Mouse (Mus musculus): Measurements from ENCODE around the gene Mast3. TPM values are rescaled to one million over a fixed set of nuclear protein-coding genes. Genes with fewer than 3 reads are reported as not detected.
A peak's percentile ranks its signal among the peaks of the same experiment; 100 is the strongest.

Gene Mast3
- 9.8 and 10.4 TPM in 2 replicates for polyA plus RNA-seq (2016; fragmentation: Nextera tagmentation; extraction: Ambion mirVana)

GRCm38 (mm10) chr8:70804481-70805206 is at the start of gene Mast3:
Gene Mast3, minus strand, starts transcription at chr8:70805054.
- H3K4me2 ChIP-seq: peak within 1 kb of the TSS; percentile 99
- WGBS (ENCODE audit: insufficient replicate concordance): under 1% methylated on average over 45 of the region's 45 CpGs
- peak within 1 kb of the TSS; percentile 75 for H3K9ac ChIP-seq
- H3K4me1 ChIP-seq: peaks cover 85% of the 10 kb centered on the region
- peaks cover 66% of the 10 kb centered on the region for H3K27me3 ChIP-seq (replicated peaks)
- H3K27ac ChIP-seq: peak within 1 kb of the TSS; percentile 78
- no peaks in the 10 kb centered on the region for H3K9me3 ChIP-seq (replicated peaks)
- peak; percentile 87 for ATAC-seq
- peak within 1 kb of the TSS; percentile 68 for H3K4me3 ChIP-seq
- no peaks in the 10 kb centered on the region for H3K36me3 ChIP-seq

- Histone ChIP-seq H3K9ac (no peak overlapping the region), H3K27ac (no peak overlapping the region), H3K27me3 (replicated peaks) (peaks cover 82% of the 10 kb centered on the region), H3K4me2 (no peak overlapping the region), H3K36me3 (no peaks in the 10 kb centered on the region), H3K4me3 (no peak overlapping the region), H3K9me3 (replicated peaks) (no peaks in the 10 kb centered on the region), H3K4me1 (peaks cover 43% of the 10 kb centered on the region)
- 31% methylated on average over 2 of the region's 2 CpGs for WGBS (ENCODE audit: insufficient replicate concordance)
- ATAC-seq: no peak
Measured at GRCm38 (mm10) chr8:70853863-70854262, 49.0 kb upstream of the Mast3 start.

- WGBS (ENCODE audit: insufficient replicate concordance): 84% methylated on average over 41 of the region's 41 CpGs
- peaks cover 85% of the 10 kb centered on the region for H3K27me3 ChIP-seq (replicated peaks)
Measured at GRCm38 (mm10) chr8:70852595-70853231, 47.9 kb upstream of the Mast3 start.

DNA sequence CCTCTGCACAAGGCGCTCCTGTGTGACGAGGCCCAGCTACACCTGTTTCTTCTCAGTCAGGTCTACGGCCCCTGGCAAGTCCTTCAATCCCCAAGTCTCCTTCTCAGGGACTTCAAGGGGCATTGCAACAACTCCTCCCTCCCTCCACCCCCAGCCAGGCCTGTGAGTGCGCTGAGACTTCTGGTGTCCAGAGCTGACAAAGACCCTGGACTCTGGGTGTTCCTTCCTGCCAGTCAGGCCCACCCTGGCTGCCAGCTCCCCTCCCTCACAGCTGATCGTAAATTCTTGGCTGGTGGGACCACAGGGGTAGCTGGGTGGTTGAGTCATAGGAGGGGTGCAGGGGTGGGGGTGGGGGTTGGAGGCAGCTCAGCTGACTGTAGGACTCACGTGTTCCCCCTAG is 47.0 kb upstream of the Mast3 start:
- Histone ChIP-seq H3K9me3 (replicated peaks) (no peaks in the 10 kb centered on the region), H3K27ac (no peak overlapping the region), H3K4me1 (peaks cover 29% of the 10 kb centered on the region), H3K9ac (0 out of 2 replicates have a peak overlapping the region, but pooled peaks have one; percentile 29), H3K4me3 (no peak overlapping the region), H3K27me3 (replicated peaks) (peaks cover 91% of the 10 kb centered on the region), H3K4me2 (no peak overlapping the region), H3K36me3 (no peaks in the 10 kb centered on the region)
- no peak for ATAC-seq
- 38% methylated on average over 6 of the region's 6 CpGs for WGBS (ENCODE audit: insufficient replicate concordance)

More at GRCm38 (mm10) chr8:70852595-70853231, 47.9 kb upstream of the Mast3 start:
- Histone ChIP-seq H3K9ac (no peak overlapping the region), H3K36me3 (no peaks in the 10 kb centered on the region), H3K27ac (no peak overlapping the region), H3K4me3 (no peak overlapping the region), H3K4me2 (no peak overlapping the region), H3K4me1 (peaks cover 37% of the 10 kb centered on the region), H3K9me3 (replicated peaks) (no peaks in the 10 kb centered on the region)
- no peak for ATAC-seq

GRCm38 (mm10) chr8:70850947-70851346 is 46.1 kb upstream of the Mast3 start:
- H3K4me2 ChIP-seq: no peak overlapping the region
- H3K9ac ChIP-seq: no peak overlapping the region
- no peaks in the 10 kb centered on the region for H3K36me3 ChIP-seq
- no peak overlapping the region for H3K4me3 ChIP-seq
- no peak overlapping the region for H3K27ac ChIP-seq
- ATAC-seq: no peak
- peaks cover 30% of the 10 kb centered on the region for H3K4me1 ChIP-seq
- H3K27me3 ChIP-seq (replicated peaks): peaks cover 91% of the 10 kb centered on the region
- 64% methylated on average over 4 of the region's 4 CpGs for whole genome bisulfite sequencing (ENCODE audit: insufficient replicate concordance)
- H3K9me3 ChIP-seq (replicated peaks): no peaks in the 10 kb centered on the region

DNA sequence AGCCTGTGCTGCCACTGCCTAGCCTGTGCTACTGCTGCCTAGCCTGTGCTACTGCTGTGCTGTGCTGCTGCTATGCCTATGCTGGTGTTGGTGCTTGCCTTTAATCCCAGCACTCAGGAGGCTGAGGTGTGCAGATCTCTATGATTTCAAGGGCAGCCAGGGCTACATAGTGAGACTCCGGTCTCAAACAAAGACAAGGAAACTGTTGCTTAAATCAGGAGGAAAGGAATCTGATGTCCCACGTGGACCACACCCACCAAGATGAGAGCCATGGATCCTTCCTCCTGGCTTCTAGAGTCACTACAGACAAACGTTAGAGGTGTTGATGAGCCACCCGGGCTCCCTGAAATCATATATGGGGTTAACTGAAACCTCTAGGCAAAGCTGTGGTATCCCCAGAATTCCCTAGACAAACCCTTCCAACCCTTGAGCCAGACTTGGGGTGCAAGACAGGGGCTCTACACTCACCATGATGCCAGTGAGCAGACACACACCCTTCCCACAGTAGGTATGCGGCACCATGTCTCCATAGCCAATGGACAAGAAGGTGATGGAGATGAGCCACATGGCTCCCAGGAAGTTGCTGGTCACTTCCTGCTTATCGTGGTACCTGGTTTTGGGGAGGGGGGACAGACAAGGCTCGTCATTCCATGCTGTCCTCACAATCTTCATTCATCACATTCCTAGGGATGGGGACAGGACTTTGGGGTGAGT is 45.4 kb upstream of the Mast3 start:
- Histone ChIP-seq H3K4me3 (no peak overlapping the region), H3K36me3 (no peaks in the 10 kb centered on the region), H3K27me3 (replicated peaks) (peaks cover 84% of the 10 kb centered on the region), H3K4me2 (no peak overlapping the region), H3K4me1 (peaks cover 35% of the 10 kb centered on the region), H3K27ac (no peak overlapping the region), H3K9ac (no peak overlapping the region), H3K9me3 (replicated peaks) (no peaks in the 10 kb centered on the region)
- WGBS (ENCODE audit: insufficient replicate concordance): 52% methylated on average over 7 of the region's 7 CpGs
- ATAC-seq: no peak

DNA sequence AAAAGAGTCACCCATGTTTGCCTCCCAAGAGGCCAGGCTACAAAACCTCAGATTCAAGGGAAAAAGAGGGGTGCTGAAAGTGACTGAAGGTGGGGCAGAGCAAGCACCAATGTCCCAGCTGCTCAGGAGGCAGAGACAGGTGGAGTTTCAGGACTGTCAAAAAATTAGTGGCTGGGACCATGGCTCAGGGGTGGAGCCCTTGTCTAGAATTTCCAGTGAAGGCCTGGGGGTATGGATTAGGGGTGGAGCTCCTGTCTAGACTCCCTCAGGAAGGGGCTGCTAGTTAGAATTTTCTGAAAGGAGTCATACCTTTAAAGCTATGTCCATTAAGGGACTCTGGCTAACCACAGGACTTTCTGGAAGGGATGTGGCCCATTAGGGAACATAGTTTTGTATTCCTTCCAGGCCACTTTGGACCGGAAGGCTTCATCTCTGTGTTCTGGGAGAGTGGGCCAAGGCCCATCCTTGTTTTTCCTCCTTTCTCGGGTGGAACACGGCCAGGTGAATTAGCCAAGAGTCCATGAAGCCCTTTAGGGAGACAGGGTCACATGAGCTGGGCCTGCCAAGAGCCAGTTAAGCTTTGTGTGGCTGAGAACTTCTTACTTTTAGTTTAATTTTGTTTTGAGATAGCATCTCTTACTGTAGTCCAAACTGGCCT is 44.6 kb upstream of the Mast3 start:
- Histone ChIP-seq H3K4me3 (no peak overlapping the region), H3K9me3 (replicated peaks) (no peaks in the 10 kb centered on the region), H3K27ac (no peak overlapping the region), H3K36me3 (no peaks in the 10 kb centered on the region), H3K4me2 (no peak overlapping the region), H3K4me1 (peaks cover 43% of the 10 kb centered on the region), H3K27me3 (replicated peaks) (peaks cover 76% of the 10 kb centered on the region), H3K9ac (no peak overlapping the region)
- 64% methylated on average over 3 of the region's 3 CpGs for WGBS (ENCODE audit: insufficient replicate concordance)
- no peak for ATAC-seq

- Histone ChIP-seq H3K4me2 (no peak overlapping the region), H3K36me3 (no peaks in the 10 kb centered on the region), H3K27me3 (replicated peaks) (peaks cover 50% of the 10 kb centered on the region), H3K9ac (no peak overlapping the region), H3K27ac (no peak overlapping the region), H3K4me1 (peaks cover 65% of the 10 kb centered on the region), H3K9me3 (replicated peaks) (no peaks in the 10 kb centered on the region), H3K4me3 (no peak overlapping the region)
- 49% methylated on average over 15 of the region's 15 CpGs for WGBS (ENCODE audit: insufficient replicate concordance)
- ATAC-seq: no peak
Measured at GRCm38 (mm10) chr8:70846371-70847154, 41.7 kb upstream of the Mast3 start.

GRCm38 (mm10) chr8:70845108-70845507 is 40.3 kb upstream of the Mast3 start:
- Histone ChIP-seq H3K36me3 (no peaks in the 10 kb centered on the region), H3K27ac (peak overlapping the region; percentile 99), H3K27me3 (replicated peaks) (peaks cover 38% of the 10 kb centered on the region), H3K9me3 (replicated peaks) (no peaks in the 10 kb centered on the region), H3K4me2 (no peak overlapping the region), H3K4me3 (no peak overlapping the region), H3K4me1 (peaks cover 72% of the 10 kb centered on the region), H3K9ac (peak overlapping the region; percentile 59)
- WGBS (ENCODE audit: insufficient replicate concordance): 43% methylated on average over 5 of the region's 5 CpGs
- no peak for ATAC-seq

DNA sequence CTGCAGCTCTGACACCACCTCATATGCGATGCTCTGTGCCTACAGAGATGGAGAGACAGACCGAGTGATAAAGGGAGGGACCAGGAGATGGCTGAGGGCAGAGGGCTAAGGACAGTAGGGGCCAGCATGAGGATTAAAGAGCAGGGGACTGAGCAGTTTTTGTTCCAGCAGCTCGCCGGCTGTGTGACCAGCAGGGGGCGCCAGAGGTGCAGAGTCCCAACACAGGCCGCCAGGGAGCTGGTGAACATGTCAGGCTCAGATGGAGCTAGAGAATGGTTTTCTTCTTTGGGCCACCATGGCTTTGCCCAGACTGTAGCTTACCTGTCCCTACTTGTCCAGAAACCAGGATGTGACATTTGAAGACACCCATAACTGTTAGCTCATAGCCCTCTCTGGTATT is 39.7 kb upstream of the Mast3 start:
- Histone ChIP-seq H3K9ac (peak overlapping the region; percentile 83), H3K27me3 (replicated peaks) (peaks cover 33% of the 10 kb centered on the region), H3K4me2 (peak overlapping the region; percentile 81), H3K27ac (peak overlapping the region; percentile 99), H3K4me3 (no peak overlapping the region), H3K9me3 (replicated peaks) (no peaks in the 10 kb centered on the region), H3K4me1 (peaks cover 74% of the 10 kb centered on the region), H3K36me3 (no peaks in the 10 kb centered on the region)
- 3% methylated on average over 6 of the region's 6 CpGs for WGBS (ENCODE audit: insufficient replicate concordance)
- ATAC-seq: no peak

DNA sequence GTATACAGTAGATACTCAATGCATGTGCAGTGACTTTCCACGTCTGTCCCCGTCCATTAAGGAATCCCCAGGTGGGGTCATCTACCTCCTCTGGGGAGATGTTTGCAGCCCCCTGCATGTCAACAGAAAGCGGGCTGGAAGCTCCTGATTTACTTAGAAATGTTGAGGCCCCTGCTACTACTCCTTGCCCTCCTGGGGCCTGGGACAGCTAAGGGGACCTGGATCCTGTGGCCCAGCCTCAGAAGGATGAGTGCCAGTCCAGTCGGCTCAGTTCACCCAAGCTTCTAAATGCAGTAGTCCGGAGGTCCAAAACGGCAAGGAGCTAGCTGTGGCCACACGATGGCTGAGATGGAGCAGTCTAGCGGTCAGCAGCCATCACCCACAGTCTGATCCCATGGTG is 39.1 kb upstream of the Mast3 start:
- no peak overlapping the region for H3K4me3 ChIP-seq
- peak overlapping the region; percentile 83 for H3K9ac ChIP-seq
- H3K4me1 ChIP-seq: peaks cover 70% of the 10 kb centered on the region
- H3K4me2 ChIP-seq: peak overlapping the region; percentile 81
- peak overlapping the region; percentile 99 for H3K27ac ChIP-seq
- 66% methylated on average over 8 of the region's 8 CpGs for WGBS (ENCODE audit: insufficient replicate concordance)
- H3K36me3 ChIP-seq: no peaks in the 10 kb centered on the region
- H3K9me3 ChIP-seq (replicated peaks): no peaks in the 10 kb centered on the region
- H3K27me3 ChIP-seq (replicated peaks): peaks cover 27% of the 10 kb centered on the region
- no peak for ATAC-seq

Measured in liver, embryonic 12.5 days (tissue).